Mouse (Mus musculus) E14TG2a.4 (cell line): Measurements from ENCODE around the gene Hmga2.

Source experiments
- H3K27me3 ChIP-seq: 2 replicates; pipeline ENCODE4 v1.6.1; 2014; ENCODE audit warnings: low read length, control low read depth; ENCODE audit not compliant: insufficient read depth
- H3K36me3 ChIP-seq: 2 replicates; pipeline ENCODE4 v1.6.1; 2014; ENCODE audit warnings: low read length, control low read depth; ENCODE audit not compliant: insufficient read depth
- H3K4me1 ChIP-seq: replicated peaks from 2 replicates; pipeline ENCODE4 v1.6.1; 2014; ENCODE audit warnings: low read depth, low read length, control low read depth
- H3K4me3 ChIP-seq: replicated peaks from 2 replicates; pipeline ENCODE4 v1.5.1; 2014; ENCODE audit warnings: mild to moderate bottlenecking, low read length
- H3K9me3 ChIP-seq: 2 replicates; pipeline ENCODE4 v1.6.1; 2014; ENCODE audit warnings: low read length, control low read depth
- CTCF ChIP-seq: conservative IDR thresholded peaks from 2 replicates; pipeline ENCODE4 v1.5.1; 2014; ENCODE audit warnings: low read length
- NANOG ChIP-seq: IDR thresholded peaks from 2 replicates; pipeline ENCODE4 v1.6.1; 2014; ENCODE audit warnings: borderline replicate concordance, low read length, mixed read lengths
- POU5F1 ChIP-seq: IDR thresholded peaks from 2 replicates; pipeline ENCODE4 v1.6.1; 2014; ENCODE audit warnings: low read length, borderline replicate concordance

Hmga2 gene

DNA sequence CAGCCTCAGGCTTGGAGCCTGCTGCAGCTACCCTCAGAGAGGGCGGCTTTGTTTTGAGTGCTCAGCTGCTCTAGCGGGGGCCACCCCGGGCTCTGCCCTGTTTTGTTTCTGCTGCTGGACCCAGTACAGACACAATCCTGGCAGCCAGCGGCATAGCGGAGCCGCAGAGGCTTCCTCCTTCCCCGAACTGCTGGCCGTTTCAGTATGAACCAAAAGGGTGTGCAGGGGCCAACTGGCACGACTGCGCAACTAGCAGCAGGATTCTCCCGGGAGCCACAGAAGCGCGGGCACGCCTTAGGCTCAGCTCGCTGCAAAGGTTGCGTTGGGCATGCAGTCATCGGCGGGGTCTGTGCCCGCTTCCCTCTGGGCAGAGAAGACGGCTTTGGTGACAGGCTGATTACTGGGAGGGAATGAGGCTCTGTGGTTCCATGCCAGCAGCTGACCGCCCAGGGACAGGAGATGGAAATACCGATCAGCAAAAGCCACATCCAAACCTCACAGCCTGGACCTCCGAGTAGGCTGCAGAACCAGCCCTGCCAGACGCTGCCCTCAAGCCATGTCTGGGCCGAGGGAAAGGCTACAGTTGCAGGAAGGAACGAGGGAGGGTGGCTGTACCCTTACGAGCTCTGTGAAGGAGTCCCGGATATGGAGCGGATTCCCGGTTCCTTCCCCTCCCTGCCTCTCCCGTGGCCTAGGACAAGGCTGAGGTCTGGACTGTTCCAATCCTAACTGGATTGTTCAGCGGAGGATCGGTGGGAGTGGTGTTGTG lies 47.7 kb downstream of the Hmga2 start:
- TF ChIP-seq CTCF (no peak), NANOG (no peak), POU5F1 (no peak)
- H3K4me3 ChIP-seq: peak overlapping the region; percentile 72
- H3K27me3 ChIP-seq: peaks cover 47% of the 10 kb centered on the region
- no peaks in the 10 kb centered on the region for H3K9me3 ChIP-seq
- H3K4me1 ChIP-seq: peaks cover 21% of the 10 kb centered on the region; the same call in 1 of the 2 replicates
- no peaks in the 10 kb centered on the region for H3K36me3 ChIP-seq

DNA sequence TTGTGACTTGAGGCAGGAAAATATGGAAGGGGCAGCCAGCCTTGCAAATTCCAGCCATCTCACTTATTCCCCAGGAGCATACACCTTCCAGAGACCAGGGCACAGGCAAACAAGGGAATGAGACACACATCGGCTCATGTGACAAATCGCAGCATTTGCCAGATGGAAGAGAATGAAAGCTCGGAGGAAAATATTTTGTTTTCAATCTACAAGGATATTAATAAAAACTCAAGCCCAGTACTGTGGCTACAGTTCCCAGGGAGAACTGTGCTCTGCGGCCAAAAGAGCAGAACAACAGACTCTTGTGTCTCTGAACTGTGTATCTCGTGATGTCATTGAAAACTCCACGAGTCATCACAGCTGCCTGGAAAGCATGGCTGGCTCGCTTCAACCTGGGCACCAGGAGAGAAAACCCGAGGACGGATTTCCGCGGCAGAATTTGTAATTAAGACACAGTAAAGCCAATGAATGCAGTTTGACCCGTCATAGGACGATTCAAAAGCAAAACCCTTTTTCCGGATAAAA lies 50.1 kb downstream of the Hmga2 start:
- Histone ChIP-seq H3K9me3 (no peaks in the 10 kb centered on the region), H3K36me3 (no peaks in the 10 kb centered on the region), H3K4me1 (peaks cover 23% of the 10 kb centered on the region), H3K27me3 (peaks cover 57% of the 10 kb centered on the region), H3K4me3 (no peak overlapping the region)
- TF ChIP-seq POU5F1 (no peak), NANOG (no peak)

DNA sequence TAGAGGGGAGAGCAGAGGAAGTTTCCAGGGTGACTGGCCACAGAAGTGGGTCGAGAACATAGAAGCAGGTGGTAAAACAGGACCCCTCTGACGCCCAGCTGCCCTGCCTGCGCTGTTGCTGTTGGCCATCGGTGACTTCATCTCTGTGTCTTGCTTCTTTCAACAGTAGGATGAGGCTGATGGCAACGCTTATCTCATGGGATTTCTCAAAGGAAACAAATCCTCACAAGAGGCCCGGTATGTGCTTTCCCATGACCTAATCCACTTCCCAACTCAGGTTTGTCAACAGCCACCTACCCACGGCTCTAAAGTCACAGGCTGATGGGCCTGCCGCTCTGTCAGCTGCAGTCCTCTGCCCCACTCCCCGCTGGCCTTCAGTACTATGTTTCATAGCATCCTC lies 52.3 kb downstream of the Hmga2 start:
- H3K4me1 ChIP-seq: peaks cover 18% of the 10 kb centered on the region
- no peak for TF ChIP-seq POU5F1
- no peak for TF ChIP-seq NANOG
- TF ChIP-seq CTCF: no peak
- no peaks in the 10 kb centered on the region for H3K9me3 ChIP-seq
- H3K36me3 ChIP-seq: no peaks in the 10 kb centered on the region
- H3K4me3 ChIP-seq: no peak overlapping the region
- peaks cover 51% of the 10 kb centered on the region for H3K27me3 ChIP-seq

DNA sequence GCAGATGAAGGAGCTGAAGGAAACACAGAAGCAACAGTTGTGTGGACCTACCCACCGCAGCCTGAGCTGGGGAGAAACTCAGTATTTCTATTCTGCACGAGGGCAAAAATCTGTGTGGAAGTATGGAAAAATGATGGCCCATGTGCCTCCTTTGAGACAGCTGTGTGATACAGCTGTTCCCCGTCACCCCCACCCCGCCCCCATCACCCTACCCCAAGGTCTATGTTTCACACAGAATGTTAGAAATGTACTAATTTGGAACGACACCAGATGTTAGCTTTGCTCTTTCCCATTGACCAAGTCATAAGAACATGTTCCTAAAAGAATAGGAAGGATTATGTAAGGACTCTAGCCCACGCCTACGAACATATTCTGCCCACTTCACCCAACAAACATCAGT lies 53.0 kb downstream of the Hmga2 start:
- TF ChIP-seq CTCF (no peak), NANOG (no peak), POU5F1 (no peak)
- no peaks in the 10 kb centered on the region for H3K36me3 ChIP-seq
- H3K4me3 ChIP-seq: no peak overlapping the region
- no peaks in the 10 kb centered on the region for H3K9me3 ChIP-seq
- peaks cover 10% of the 10 kb centered on the region for H3K4me1 ChIP-seq
- peaks cover 43% of the 10 kb centered on the region for H3K27me3 ChIP-seq

DNA sequence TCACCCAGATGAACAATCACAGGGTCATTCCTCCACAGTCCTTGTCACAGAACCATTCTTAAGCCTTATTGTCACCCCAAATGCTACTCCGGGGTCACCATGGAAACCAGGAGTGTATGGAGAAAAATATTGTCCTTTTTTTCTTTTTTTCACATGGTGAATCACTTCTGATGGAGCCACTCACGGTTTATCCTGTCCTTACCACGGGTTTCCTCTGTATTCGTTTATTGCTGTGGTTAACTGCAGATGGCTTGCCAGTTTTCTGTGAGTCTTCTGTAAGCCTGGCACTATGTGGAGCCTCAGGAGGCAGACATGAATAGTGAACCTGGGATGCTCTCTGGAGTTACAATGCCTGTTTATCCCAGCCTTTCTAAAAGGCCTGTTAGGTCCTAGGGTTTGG lies 53.4 kb downstream of the Hmga2 start:
- Histone ChIP-seq H3K4me1 (peaks cover 8% of the 10 kb centered on the region), H3K27me3 (peaks cover 39% of the 10 kb centered on the region), H3K36me3 (no peaks in the 10 kb centered on the region), H3K9me3 (no peaks in the 10 kb centered on the region), H3K4me3 (no peak overlapping the region)
- no peak for TF ChIP-seq POU5F1
- no peak for TF ChIP-seq CTCF
- TF ChIP-seq NANOG: no peak

DNA sequence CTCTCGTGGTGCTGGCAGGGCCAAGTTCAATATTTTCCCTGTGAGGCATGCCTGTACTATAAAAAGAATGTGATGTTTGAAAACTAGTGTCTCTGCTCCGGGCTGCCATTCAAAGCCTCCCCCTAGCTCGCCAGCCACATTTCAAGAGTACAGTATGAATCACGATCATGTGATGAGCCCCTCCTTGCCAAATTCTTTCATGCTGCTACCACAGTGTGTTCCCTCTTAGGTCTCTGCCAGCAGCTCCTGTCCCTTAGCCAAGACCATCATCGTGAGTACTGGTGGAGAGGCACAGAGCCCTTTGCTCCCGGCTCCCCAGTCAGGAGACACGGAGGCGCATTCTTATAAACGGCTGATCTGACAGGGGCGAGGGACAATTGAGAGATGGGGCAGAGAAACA lies 54.2 kb downstream of the Hmga2 start:
- Histone ChIP-seq H3K4me1 (peaks cover 13% of the 10 kb centered on the region), H3K27me3 (peaks cover 31% of the 10 kb centered on the region), H3K9me3 (no peaks in the 10 kb centered on the region), H3K4me3 (no peak overlapping the region), H3K36me3 (no peaks in the 10 kb centered on the region)
- TF ChIP-seq POU5F1: no peak
- TF ChIP-seq CTCF: no peak
- TF ChIP-seq NANOG: no peak

DNA sequence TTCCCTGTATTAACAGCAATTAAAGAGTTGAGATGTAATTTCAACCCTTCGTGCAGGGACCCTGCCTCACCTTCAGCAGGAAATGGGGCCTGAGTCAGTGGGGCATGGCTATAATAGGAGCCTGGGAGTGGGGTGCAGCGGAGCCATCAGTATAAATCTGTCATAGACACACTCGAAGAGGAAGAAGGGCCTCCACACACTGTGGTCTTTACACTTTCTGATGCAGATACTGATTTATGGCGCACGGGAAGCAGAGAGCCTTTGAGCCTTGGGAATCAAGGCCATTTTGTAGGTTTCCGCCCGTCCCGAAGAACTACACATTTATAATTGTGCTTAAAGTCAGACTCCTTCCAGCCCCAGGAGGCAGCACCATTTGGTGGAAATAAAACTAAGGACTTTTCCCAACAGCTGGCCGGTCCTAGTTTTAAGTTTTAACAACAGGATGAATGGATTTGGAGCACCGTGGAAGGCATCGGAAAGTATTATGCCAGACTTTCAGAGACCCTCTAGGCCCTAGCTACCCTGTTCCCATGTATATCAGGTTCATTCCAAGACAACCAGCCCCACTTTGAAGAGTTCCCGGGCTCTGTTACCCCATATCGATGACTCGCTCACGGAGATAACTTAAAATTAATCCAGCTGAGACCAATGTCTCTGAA lies 55.2 kb downstream of the Hmga2 start:
- Histone ChIP-seq H3K36me3 (no peaks in the 10 kb centered on the region), H3K9me3 (no peaks in the 10 kb centered on the region), H3K4me3 (no peak overlapping the region), H3K27me3 (peaks cover 28% of the 10 kb centered on the region), H3K4me1 (peaks cover 17% of the 10 kb centered on the region)
- TF ChIP-seq POU5F1: no peak
- no peak for TF ChIP-seq CTCF
- no peak for TF ChIP-seq NANOG

DNA sequence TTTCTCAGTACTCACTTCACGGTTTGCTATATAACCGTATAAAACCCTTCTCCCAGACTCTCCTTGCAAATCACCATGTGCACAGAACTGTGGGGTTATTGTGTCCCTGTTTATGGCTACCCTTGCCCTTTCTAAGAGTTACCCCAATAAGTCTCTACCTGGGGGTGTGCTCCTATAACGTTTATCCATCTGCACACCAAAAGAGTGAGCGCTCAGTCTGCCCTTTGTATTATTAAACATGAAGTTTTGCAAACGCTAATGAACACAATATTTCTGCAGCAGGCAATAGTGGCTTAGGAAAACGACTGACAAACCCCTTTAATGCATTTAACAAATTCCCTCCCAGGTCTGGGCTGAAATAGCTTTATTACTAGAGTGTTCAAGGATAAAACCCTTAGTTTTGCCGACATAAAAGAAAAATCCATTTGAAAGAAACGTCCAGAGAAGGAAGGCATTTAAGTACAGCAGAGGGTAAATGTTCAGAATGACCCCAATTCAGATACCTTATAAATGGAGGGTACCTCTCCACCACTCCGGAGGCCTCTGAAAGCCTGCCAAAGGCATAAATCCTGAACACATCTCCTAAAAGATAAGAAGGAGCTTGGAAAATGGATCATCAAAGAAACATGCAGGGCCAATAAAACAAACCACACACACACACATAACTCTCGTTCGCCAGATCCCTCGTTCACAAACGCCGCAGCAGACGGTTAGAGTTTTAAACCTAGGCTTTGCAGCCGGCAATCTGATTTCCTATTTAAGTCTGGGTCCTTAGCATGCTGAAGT lies 57.3 kb downstream of the Hmga2 start:
- no peak overlapping the region for H3K4me3 ChIP-seq
- H3K4me1 ChIP-seq: peaks cover 27% of the 10 kb centered on the region
- no peak for TF ChIP-seq POU5F1
- no peak for TF ChIP-seq NANOG
- no peak for TF ChIP-seq CTCF

More for the DNA sequence above, 57.3 kb downstream of the Hmga2 start:
- Histone ChIP-seq H3K27me3 (peaks cover 38% of the 10 kb centered on the region), H3K9me3 (no peaks in the 10 kb centered on the region), H3K36me3 (no peaks in the 10 kb centered on the region)
